Mouse (Mus musculus) frontal cortex, postnatal 14 days (tissue): ENCODE measurements around the gene Zswim5.

Experiments used
- DNase-seq, 2 experiments: peaks; one replicate each; pipeline ENCODE4 v3.0.0; 2022; ENCODE audit warnings: low spot score in 2 of 2

Zswim5 gene

GRCm38 (mm10) chr4:117005611-117006400, 128.6 kb downstream of the Zswim5 start:
- DNase-seq, result no peak

- no peak for DNase-seq
These were observed 129.9 kb downstream of the Zswim5 start for GRCm38 (mm10) chr4:117007058-117007457.

- no peak for DNase-seq
These were observed 133.1 kb downstream of the Zswim5 start for GRCm38 (mm10) chr4:117010231-117010630.

GRCm38 (mm10) chr4:117013596-117013995, 136.4 kb downstream of the Zswim5 start:
- DNase-seq, result no peak

DNA sequence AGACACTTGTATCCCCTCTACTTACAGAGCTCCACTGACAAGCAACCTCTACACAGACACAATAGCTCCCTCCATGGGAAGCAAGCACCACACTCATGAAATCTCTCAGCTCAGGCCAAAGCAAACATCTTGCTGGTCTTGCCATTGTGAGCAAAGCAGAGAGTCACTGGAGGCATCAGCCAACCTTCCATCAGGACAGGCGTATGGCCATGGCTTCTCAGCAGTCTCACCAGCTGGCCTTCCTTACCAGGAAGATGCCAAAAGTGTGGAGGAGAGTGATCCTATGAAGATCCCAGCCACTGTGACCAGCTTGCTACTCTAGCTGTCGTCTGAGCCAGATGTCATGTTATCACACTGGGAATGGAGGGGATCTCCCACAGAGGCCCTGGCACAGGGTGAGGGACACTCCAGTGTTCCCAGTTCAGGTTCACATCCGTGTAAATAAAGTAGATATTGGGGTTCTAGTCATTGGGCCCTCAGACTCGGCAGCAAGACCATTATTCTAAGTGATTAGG, 137.8 kb downstream of the Zswim5 start:
- DNase-seq, result no peak

- DNase-seq, result no peak
These were observed 140.6 kb downstream of the Zswim5 start for GRCm38 (mm10) chr4:117017738-117018137.

GRCm38 (mm10) chr4:117018327-117018726, 141.2 kb downstream of the Zswim5 start:
- no peak for DNase-seq

- DNase-seq, result peak; percentile 80 to 87
These were observed 142.3 kb downstream of the Zswim5 start, which contains the start of gene Eif2b3 for GRCm38 (mm10) chr4:117019206-117020134. Eif2b3 (plus strand) TSS chr4:117019402.

DNA sequence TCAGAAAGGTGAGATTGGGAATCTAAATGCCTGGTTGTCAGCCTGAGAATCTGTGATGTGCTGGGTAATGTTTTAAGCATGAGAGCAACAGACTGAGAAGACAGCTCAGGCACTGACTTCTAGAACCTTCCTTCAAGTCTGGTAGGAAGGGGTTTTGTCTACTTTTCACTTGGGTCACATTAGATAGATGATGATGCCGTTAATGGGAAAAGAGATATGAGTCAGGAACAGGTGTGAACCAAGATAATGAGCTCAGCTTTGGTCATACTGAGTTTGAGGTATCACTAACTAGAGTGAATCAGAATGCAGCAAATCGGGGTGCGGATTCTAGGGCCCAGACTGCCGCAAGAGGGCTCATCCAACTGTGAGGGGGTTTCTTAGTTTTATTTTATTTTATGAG, 146.3 kb downstream of the Zswim5 start:
- DNase-seq, result no peak

DNA sequence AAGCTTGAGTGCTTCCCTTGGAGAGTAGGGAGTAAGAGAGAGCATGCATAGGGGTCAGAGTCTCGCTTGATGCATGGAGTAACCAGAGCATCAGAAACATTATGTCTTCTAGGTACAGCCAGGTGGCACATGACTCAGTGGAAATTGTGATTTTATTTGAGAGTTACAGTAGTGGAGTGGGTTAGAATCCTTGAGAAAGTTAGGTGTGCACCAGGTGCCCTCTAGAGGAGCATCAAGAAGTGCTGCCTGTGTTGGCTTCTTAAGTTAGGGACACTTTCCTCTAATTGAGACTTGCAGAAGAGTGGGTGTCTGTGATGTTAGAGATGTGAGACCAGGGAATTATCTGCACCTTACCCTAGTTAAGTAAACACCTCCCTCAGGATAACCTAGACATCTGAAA, 153.9 kb downstream of the Zswim5 start:
- no peak for DNase-seq
